Mouse (Mus musculus): ENCODE results near the gene Ube2c. TPM values are rescaled to one million over a fixed set of nuclear protein-coding genes. Genes with fewer than 3 reads are reported as not detected.
A peak's percentile ranks its signal among the peaks of the same experiment; 100 is the strongest.

The Ube2c gene
- polyA plus RNA-seq, 1 experiment = 279 TPM

DNA sequence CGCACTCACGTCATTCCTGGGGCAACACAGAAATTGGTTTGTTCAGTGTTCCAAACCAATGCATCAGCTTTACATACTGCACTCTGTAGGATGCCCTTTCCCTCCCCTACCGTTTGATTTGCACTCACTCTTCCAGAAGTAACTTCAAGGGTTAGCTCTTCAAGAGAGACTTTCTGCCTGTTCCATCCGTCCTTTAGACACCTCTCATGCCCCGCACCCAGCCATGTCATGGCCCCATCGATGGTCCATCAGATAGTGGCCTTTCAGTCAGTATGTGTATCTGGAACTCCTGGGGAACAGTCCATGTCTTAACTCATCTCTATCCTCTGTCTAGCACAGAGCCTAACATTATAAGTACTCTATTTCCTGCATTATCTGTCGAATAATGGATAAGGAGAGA lies 7.1 kb upstream of the Ube2c start:
- Histone ChIP-seq H3K79me2 (ENCODE audit: control insufficient read depth, insufficient read depth) (no peaks in the 10 kb centered on the region), H3K79me3 (ENCODE audit: low read depth) (no peaks in the 10 kb centered on the region), H3ac (ENCODE audit: control insufficient read depth, insufficient read length, low read depth) (no peak overlapping the region), H3K27me3 (ENCODE audit: control insufficient read depth, insufficient read depth, insufficient read length) (no peaks in the 10 kb centered on the region), H3K4me3 (ENCODE audit: insufficient read depth, poor library complexity, severe bottlenecking) (no peak overlapping the region), H3K36me3 (ENCODE audit: control insufficient read depth, insufficient read depth) (peaks cover 82% of the 10 kb centered on the region)
- TF ChIP-seq FOSL1 (IDR thresholded peaks at IDR 0.05; ENCODE audit: insufficient read depth, low read length, poor library complexity, severe bottlenecking) = no peak
- no peak for TF ChIP-seq MYOD1 (IDR thresholded peaks at IDR 0.05; ENCODE audit: control insufficient read depth, insufficient read length, low read depth)
- no peak for TF ChIP-seq CTCF (IDR thresholded peaks at IDR 0.05; ENCODE audit: control insufficient read depth, insufficient read depth, insufficient read length)
- TF ChIP-seq MAX (IDR thresholded peaks at IDR 0.05) = no peak
- TF ChIP-seq USF1 (IDR thresholded peaks at IDR 0.05; ENCODE audit: low read depth) = no peak
- no peak for TF ChIP-seq CEBPB (IDR thresholded peaks at IDR 0.05; ENCODE audit: low read depth)
- no peak for TF ChIP-seq MYOG (IDR thresholded peaks at IDR 0.05; ENCODE audit: control insufficient read depth, extremely low read depth, insufficient read length)

DNA sequence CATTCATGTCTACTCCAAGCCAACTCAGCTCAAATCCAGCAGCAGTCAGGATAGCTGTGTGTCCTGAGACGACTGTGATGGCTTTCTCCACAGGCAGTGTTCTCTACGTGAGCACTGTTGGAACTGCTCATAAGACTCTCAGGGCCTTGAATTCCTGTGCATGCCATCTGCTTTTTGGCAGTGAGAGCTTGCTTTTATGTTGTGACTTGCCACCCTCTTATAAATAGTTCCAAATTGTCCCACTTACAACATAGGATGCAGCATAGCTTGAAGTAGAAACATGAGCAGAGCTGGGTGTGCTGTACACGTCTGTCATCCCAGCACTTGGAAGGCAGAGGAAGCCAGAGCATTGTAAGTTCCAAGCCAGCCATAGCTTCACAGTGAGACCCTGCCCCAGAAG lies 3.9 kb upstream of the Ube2c start:
- peaks cover 10% of the 10 kb centered on the region for H3K79me3 ChIP-seq (ENCODE audit: low read depth)
- peaks cover 64% of the 10 kb centered on the region for H3K36me3 ChIP-seq (ENCODE audit: control insufficient read depth, insufficient read depth)
- H3K4me3 ChIP-seq (ENCODE audit: insufficient read depth, poor library complexity, severe bottlenecking) = no peak overlapping the region
- TF ChIP-seq MAX (IDR thresholded peaks at IDR 0.05) = no peak
- no peak for TF ChIP-seq CTCF (IDR thresholded peaks at IDR 0.05; ENCODE audit: control insufficient read depth, insufficient read depth, insufficient read length)
- TF ChIP-seq USF1 (IDR thresholded peaks at IDR 0.05; ENCODE audit: low read depth) = no peak
- no peak for TF ChIP-seq MYOG (IDR thresholded peaks at IDR 0.05; ENCODE audit: control insufficient read depth, extremely low read depth, insufficient read length)
- no peak for TF ChIP-seq FOSL1 (IDR thresholded peaks at IDR 0.05; ENCODE audit: insufficient read depth, low read length, poor library complexity, severe bottlenecking)
- no peak for TF ChIP-seq MYOD1 (IDR thresholded peaks at IDR 0.05; ENCODE audit: control insufficient read depth, insufficient read length, low read depth)
- no peak for TF ChIP-seq CEBPB (IDR thresholded peaks at IDR 0.05; ENCODE audit: low read depth)
- H3K27me3 ChIP-seq (ENCODE audit: control insufficient read depth, insufficient read depth, insufficient read length) = no peaks in the 10 kb centered on the region
- H3K79me2 ChIP-seq (ENCODE audit: control insufficient read depth, insufficient read depth) = peaks cover 12% of the 10 kb centered on the region
- H3ac ChIP-seq (ENCODE audit: control insufficient read depth, insufficient read length, low read depth) = no peak overlapping the region

DNA sequence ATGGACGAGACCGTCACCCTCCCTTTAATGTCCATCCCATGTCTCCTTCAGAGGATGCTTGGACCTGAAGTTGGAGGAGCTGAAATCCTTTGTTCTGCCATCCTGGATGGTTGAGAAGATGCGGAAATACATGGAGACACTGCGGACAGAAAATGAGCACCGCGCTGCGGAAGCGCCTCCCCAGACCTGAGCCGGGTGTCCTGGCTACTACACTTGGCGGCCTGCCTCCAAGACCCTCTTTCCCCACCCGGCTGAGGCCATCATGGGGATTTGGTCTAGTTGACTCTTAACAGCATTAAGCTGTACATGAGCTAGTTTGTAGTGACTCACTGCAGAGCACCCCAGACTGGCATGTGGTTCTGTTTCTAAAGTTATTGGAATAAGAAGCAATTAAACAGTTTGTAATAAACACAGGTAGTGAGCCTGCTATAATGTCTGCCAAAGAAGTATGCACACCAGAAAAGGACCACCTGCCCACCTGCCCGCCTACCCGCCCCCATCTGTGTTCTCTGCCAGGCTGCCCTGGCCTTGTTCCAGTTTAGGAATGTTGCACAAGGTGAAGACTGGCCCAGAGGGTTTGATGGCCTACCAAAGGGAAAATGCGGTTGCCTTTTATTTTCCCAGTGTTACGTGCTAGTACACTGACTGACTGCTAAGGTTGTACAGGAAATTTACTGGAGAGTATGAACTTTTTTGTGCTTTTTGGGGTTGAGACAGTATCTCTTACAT lies 1.7 kb upstream of the Ube2c start:
- Histone ChIP-seq H3K79me2 (ENCODE audit: control insufficient read depth, insufficient read depth) (peaks cover 31% of the 10 kb centered on the region), H3K36me3 (ENCODE audit: control insufficient read depth, insufficient read depth) (peaks cover 64% of the 10 kb centered on the region), H3K27me3 (ENCODE audit: control insufficient read depth, insufficient read depth, insufficient read length) (no peaks in the 10 kb centered on the region), H3ac (ENCODE audit: control insufficient read depth, insufficient read length, low read depth) (no peak overlapping the region), H3K79me3 (ENCODE audit: low read depth) (peaks cover 20% of the 10 kb centered on the region), H3K4me3 (ENCODE audit: insufficient read depth, poor library complexity, severe bottlenecking) (no peak overlapping the region)
- no peak for TF ChIP-seq MYOG (IDR thresholded peaks at IDR 0.05; ENCODE audit: control insufficient read depth, extremely low read depth, insufficient read length)
- TF ChIP-seq CTCF (IDR thresholded peaks at IDR 0.05; ENCODE audit: control insufficient read depth, insufficient read depth, insufficient read length) = no peak
- TF ChIP-seq MAX (IDR thresholded peaks at IDR 0.05) = no peak

DNA sequence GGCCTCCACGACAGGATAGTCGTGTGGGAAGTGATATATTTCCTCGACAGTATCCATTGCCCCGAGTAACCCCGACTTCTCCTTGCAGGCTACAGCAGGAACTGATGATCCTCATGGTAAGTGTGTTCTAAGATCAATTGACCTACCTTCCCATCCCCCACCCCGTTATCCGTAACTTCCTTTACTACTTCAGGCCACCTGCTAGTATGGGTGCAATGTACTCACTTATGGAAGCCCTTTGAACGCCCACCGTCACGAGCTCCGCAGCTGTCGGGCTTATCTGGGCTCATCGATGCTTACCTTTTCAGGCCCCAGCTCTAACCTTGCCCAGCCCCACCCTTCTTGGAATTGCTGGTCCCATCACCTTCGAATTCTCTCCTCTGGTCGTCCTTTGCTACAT lies 581 bp downstream of the Ube2c start:
- peak; percentile 2 for TF ChIP-seq MAX (IDR thresholded peaks at IDR 0.05)
- peak; percentile 16 for TF ChIP-seq MYOD1 (IDR thresholded peaks at IDR 0.05; ENCODE audit: control insufficient read depth, insufficient read length, low read depth)
- TF ChIP-seq CEBPB (IDR thresholded peaks at IDR 0.05; ENCODE audit: low read depth) = no peak
- peaks cover 31% of the 10 kb centered on the region for H3K79me2 ChIP-seq (ENCODE audit: control insufficient read depth, insufficient read depth)
- H3K79me3 ChIP-seq (ENCODE audit: low read depth) = peaks cover 20% of the 10 kb centered on the region
- H3ac ChIP-seq (ENCODE audit: control insufficient read depth, insufficient read length, low read depth) = peak overlapping the region; percentile 98
- H3K4me3 ChIP-seq (ENCODE audit: insufficient read depth, poor library complexity, severe bottlenecking) = peak overlapping the region; percentile 99
- H3K27me3 ChIP-seq (ENCODE audit: control insufficient read depth, insufficient read depth, insufficient read length) = no peaks in the 10 kb centered on the region
- H3K36me3 ChIP-seq (ENCODE audit: control insufficient read depth, insufficient read depth) = peaks cover 57% of the 10 kb centered on the region

DNA sequence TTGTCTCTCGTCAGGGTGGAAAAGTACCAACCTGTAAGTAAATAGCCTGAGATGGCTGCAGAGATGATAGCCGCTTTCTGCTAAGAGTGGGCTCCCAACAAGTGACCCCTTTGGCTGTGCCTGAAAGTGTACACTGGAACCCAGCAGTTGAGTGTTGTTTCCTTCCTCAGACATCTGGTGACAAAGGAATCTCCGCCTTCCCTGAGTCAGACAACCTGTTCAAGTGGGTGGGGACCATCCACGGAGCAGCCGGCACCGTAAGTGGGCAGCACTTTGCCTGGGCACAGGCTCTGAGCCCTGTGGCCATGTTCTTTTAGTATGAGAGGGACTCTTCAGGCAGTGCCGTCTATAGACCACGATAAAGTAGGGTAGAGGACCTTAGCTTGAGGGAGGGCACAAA lies 1.4 kb downstream of the Ube2c start:
- Histone ChIP-seq H3K79me2 (ENCODE audit: control insufficient read depth, insufficient read depth) (peaks cover 31% of the 10 kb centered on the region), H3K4me3 (ENCODE audit: insufficient read depth, poor library complexity, severe bottlenecking) (peak overlapping the region; percentile 99), H3K79me3 (ENCODE audit: low read depth) (peaks cover 20% of the 10 kb centered on the region), H3K27me3 (ENCODE audit: control insufficient read depth, insufficient read depth, insufficient read length) (no peaks in the 10 kb centered on the region), H3K36me3 (ENCODE audit: control insufficient read depth, insufficient read depth) (peaks cover 48% of the 10 kb centered on the region), H3ac (ENCODE audit: control insufficient read depth, insufficient read length, low read depth) (peak overlapping the region; percentile 98)
- TF ChIP-seq USF1 (IDR thresholded peaks at IDR 0.05; ENCODE audit: low read depth) (no peak), CEBPB (IDR thresholded peaks at IDR 0.05; ENCODE audit: low read depth) (no peak), FOSL1 (IDR thresholded peaks at IDR 0.05; ENCODE audit: insufficient read depth, low read length, poor library complexity, severe bottlenecking) (no peak), CTCF (IDR thresholded peaks at IDR 0.05; ENCODE audit: control insufficient read depth, insufficient read depth, insufficient read length) (no peak), MYOD1 (IDR thresholded peaks at IDR 0.05; ENCODE audit: control insufficient read depth, insufficient read length, low read depth) (no peak)

DNA sequence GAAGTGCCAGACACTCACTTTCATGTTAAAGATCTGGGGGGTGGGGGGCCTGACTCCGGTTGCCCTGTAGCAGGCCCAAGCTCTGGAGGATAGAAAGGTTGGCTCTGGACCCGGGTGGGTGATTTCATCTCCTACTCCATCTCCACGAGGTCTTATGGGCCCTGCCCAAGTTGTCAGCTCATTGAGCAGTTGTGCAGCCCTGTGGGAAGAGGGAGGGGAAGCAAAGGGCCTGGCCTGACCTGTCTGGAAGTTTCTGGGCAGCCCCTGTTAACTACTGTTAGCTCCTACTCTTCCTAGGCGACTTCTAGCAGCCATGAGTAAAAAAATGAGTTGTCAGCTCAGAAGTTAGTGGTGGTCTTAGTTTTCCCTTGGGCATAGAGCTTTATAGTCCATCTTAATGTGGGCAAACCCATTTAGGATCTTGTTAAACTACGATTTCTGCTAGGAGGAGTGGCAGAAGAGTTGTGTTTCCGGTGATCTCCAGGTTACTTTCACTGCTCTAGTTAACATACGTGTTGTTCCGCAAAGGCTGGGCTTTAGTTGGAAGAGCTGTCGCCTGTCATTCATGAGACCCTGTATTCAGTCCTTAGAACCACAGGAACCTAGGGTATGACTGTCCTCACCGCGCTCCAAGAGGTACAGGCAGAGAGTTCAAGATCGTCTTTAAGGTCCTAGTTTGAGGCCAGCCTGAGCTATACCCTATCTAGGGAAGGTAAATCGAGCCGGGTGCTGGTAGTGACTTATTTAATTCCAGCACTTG lies 3.7 kb downstream of the Ube2c start:
- H3K4me3 ChIP-seq (ENCODE audit: insufficient read depth, poor library complexity, severe bottlenecking) = no peak overlapping the region
- peaks cover 31% of the 10 kb centered on the region for H3K79me2 ChIP-seq (ENCODE audit: control insufficient read depth, insufficient read depth)
- H3K36me3 ChIP-seq (ENCODE audit: control insufficient read depth, insufficient read depth) = peaks cover 34% of the 10 kb centered on the region
- H3K79me3 ChIP-seq (ENCODE audit: low read depth) = peaks cover 20% of the 10 kb centered on the region
- no peaks in the 10 kb centered on the region for H3K27me3 ChIP-seq (ENCODE audit: control insufficient read depth, insufficient read depth, insufficient read length)
- TF ChIP-seq MYOD1 (IDR thresholded peaks at IDR 0.05; ENCODE audit: control insufficient read depth, insufficient read length, low read depth) (no peak), FOSL1 (IDR thresholded peaks at IDR 0.05; ENCODE audit: insufficient read depth, low read length, poor library complexity, severe bottlenecking) (no peak), MYOG (IDR thresholded peaks at IDR 0.05; ENCODE audit: control insufficient read depth, extremely low read depth, insufficient read length) (no peak), MAX (IDR thresholded peaks at IDR 0.05) (no peak), CTCF (IDR thresholded peaks at IDR 0.05; ENCODE audit: control insufficient read depth, insufficient read depth, insufficient read length) (no peak)
- H3ac ChIP-seq (ENCODE audit: control insufficient read depth, insufficient read length, low read depth) = no peak overlapping the region

Data from C2C12 (cell line).